Mouse (Mus musculus): ENCODE measurements around the gene Nostrin.

DNA sequence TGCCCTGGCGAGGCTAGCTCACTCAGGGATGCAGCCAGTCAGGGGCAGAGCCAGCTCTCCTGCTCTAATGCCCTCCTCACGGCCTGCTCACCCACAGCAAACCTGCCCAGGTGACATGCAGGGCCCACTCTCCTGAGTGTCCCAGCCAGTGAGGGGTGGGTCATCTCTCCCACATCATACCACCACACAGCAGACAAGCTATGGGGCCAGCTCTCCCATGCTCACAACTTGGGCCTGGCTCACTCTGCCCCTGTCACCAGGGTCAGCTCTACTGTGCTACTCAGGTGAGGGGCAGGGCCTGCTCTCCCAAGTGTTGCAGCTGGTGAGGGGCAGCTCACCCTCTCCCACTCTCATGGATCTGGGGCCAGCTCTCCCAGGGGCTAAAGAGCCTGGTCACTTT lies 52.4 kb downstream of the Nostrin start:
- TF ChIP-seq POLR2A (IDR thresholded peaks at IDR 0.05; ENCODE audit: control insufficient read depth in 1 of 2, insufficient read depth in 1 of 2, low read depth in 1 of 2, low read length in 2 of 2, poor library complexity in 1 of 2), result no peak
- TF ChIP-seq CTCF (IDR thresholded peaks at IDR 0.05 in 2 of 3, conservative IDR thresholded peaks at IDR 0.05 in 1 of 3; ENCODE audit: control insufficient read depth in 1 of 3, insufficient read depth in 1 of 3, low read depth in 2 of 3, low read length in 3 of 3, poor library complexity in 1 of 3, severe bottlenecking in 1 of 3), result no peak
- TF ChIP-seq UBTF (IDR thresholded peaks at IDR 0.05; ENCODE audit: borderline replicate concordance, insufficient read depth, low read depth, low read length), result no peak
- no peak for TF ChIP-seq MAX (IDR thresholded peaks at IDR 0.05; ENCODE audit: low read length)
- no peak for TF ChIP-seq RCOR1 (IDR thresholded peaks at IDR 0.05; ENCODE audit: low read depth, low read length)
- TF ChIP-seq GATA1 (IDR thresholded peaks at IDR 0.05; ENCODE audit: low read depth, low read length), result no peak
- TF ChIP-seq ELF1 (IDR thresholded peaks at IDR 0.05; ENCODE audit: low read depth, low read length), result no peak
